Mouse (Mus musculus) C2C12 (cell line): ENCODE results near the gene Sh2b1.

Experiments used
- CTCF ChIP-seq: IDR thresholded peaks from one replicate; pipeline ENCODE4 v1.5.1; 2011; ENCODE audit not compliant: control insufficient read depth, insufficient read depth, insufficient read length
- FOSL1 ChIP-seq: IDR thresholded peaks from one replicate; pipeline ENCODE4 v1.8.0; 2011; ENCODE audit warnings: mild to moderate bottlenecking, low read length; ENCODE audit not compliant: poor library complexity, insufficient read depth, severe bottlenecking
- MAX ChIP-seq: IDR thresholded peaks from one replicate; pipeline ENCODE4 v1.6.1; 2011; ENCODE audit warnings: mild to moderate bottlenecking, control low read depth
- MYOG ChIP-seq: IDR thresholded peaks from one replicate; pipeline ENCODE4 v1.6.1; 2011; ENCODE audit not compliant: control insufficient read depth, insufficient read length; ENCODE audit errors: extremely low read depth
- USF1 ChIP-seq: IDR thresholded peaks from one replicate; pipeline ENCODE4 v1.6.1; 2011; ENCODE audit warnings: low read depth, mild to moderate bottlenecking, control low read depth, moderate library complexity

- TF ChIP-seq MAX (no peak), CTCF (no peak), MYOG (no peak), USF1 (no peak), FOSL1 (no peak)
Observed at GRCm38 (mm10) chr7:126463004-126463403, 12.2 kb downstream of the Sh2b1 start, which contains the start of gene Atp2a1.
